Mouse (Mus musculus) midbrain, embryonic 10.5 days (tissue): Measurements from ENCODE around the gene Pdcd11. TPM values are rescaled to one million over a fixed set of nuclear protein-coding genes. Genes with fewer than 3 reads are reported as not detected.
A peak's percentile ranks its signal among the peaks of the same experiment; 100 is the strongest.

Experiments
- DNase-seq: peaks from one replicate; pipeline ENCODE4 v3.0.0-alpha.2; 2017; ENCODE audit warnings: low spot score
- H3K27ac ChIP-seq: fragments of 300-500 bp; sonication (generic); replicated peaks from 2 replicates; pipeline ENCODE4 v1.5.1; 2016; ENCODE audit warnings: mild to moderate bottlenecking
- H3K27me3 ChIP-seq: fragments of 300-500 bp; sonication (generic); 2 replicates; pipeline ENCODE4 v1.6.1; 2016; ENCODE audit warnings: low read depth, mild to moderate bottlenecking; ENCODE audit not compliant: poor library complexity, severe bottlenecking
- H3K36me3 ChIP-seq: fragments of 300-500 bp; sonication (generic); 2 replicates; pipeline ENCODE4 v1.6.1; 2016; ENCODE audit warnings: mild to moderate bottlenecking, moderate library complexity
- H3K4me1 ChIP-seq: fragments of 300-500 bp; sonication (generic); 2 replicates; pipeline ENCODE4 v1.6.1; 2016
- H3K4me3 ChIP-seq: fragments of 300-500 bp; sonication (generic); 2 replicates; pipeline ENCODE4 v1.5.1; 2016; ENCODE audit warnings: mild to moderate bottlenecking, moderate library complexity
- H3K9me3 ChIP-seq: fragments of 300-500 bp; sonication (generic); replicated peaks from 2 replicates; pipeline ENCODE4 v1.6.1; 2016; ENCODE audit warnings: mild to moderate bottlenecking
- WGBS: fragments of 180-500 bp; shearing (Covaris S2); methylation state at CpG from one replicate; pipeline ENCODE4 v1.1.7; 2016; 5-methylcytosine and 5-hydroxymethylcytosine counted together
- polyA plus RNA-seq: library from polyadenylated mRNA; unstranded; fragments of >200 nt; fragmentation: Nextera tagmentation; extraction: Ambion mirVana; gene quantifications from 2 replicates; pipeline ENCODE4 v1.2.1, GENCODE M21; 2016

Gene Pdcd11
- polyA plus RNA-seq, 1 experiment from 2014 or later = 12.4 TPM

DNA sequence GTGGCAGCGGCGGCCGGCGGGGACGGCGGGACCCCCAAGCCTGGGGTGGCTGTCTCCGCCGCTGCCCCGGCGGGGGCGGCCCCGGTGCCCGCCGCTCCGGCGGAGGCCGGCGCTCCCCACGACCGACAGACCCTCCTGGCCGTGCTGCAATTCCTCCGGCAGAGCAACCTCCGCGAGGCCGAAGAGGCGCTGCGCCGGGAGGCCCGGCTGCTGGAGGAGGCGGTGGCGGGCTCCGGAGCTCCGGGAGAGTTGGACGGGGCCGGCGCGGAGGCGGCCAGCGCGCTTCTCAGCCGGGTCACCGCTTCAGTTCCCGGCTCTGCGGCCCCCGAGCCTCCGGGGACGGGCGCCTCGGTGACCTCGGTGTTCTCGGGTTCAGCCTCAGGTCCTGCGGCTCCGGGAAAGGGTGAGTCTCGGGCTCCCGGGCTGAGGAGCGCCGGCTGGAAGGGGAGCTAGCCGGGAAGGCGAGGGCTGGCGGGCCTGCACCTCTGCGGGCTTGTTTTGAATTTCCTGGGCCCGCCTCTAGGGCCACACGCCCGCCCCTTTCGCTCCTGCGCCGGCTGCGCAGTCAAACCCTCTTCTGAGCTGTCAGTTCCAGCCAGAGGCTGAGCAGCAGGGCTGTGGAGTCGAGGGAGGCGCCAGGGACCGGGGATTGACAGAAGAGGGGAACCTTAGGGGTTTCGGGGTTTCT lies 22.5 kb upstream of the Pdcd11 start:
- H3K36me3 ChIP-seq = peaks cover 26% of the 10 kb centered on the region
- peak overlapping the region; percentile 94 for H3K27ac ChIP-seq
- no peaks in the 10 kb centered on the region for H3K9me3 ChIP-seq
- H3K4me3 ChIP-seq = peak overlapping the region; percentile 100
- H3K4me1 ChIP-seq = peaks cover 12% of the 10 kb centered on the region
- DNase-seq = peak; percentile 87
- no peaks in the 10 kb centered on the region for H3K27me3 ChIP-seq
- WGBS = under 1% methylated on average over 66 of the region's 72 CpGs

DNA sequence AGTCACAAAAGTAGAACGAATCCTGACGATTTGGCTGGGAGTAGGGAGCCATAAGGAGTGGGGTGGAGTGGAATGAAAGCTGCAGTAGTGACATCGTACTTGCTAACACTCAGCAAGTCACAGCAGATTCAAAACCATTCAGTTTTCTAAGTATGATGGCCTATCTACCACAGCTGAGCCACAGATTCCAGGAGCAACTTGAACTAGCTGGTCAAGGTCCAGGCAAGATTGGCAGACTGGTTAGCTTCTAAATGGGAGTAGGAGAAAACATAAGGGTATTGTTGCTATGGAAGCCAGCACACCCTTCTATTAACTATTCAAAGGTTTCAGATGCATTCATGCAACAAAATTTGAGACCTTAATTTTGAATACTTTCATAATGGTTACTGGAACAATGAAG lies 2.3 kb upstream of the Pdcd11 start:
- WGBS = 92% methylated on average over 3 of the region's 3 CpGs
- Histone ChIP-seq H3K4me1 (peaks cover 23% of the 10 kb centered on the region), H3K36me3 (peaks cover 56% of the 10 kb centered on the region), H3K4me3 (no peak overlapping the region), H3K9me3 (no peaks in the 10 kb centered on the region), H3K27ac (no peak overlapping the region), H3K27me3 (no peaks in the 10 kb centered on the region)
- no peak for DNase-seq

DNA sequence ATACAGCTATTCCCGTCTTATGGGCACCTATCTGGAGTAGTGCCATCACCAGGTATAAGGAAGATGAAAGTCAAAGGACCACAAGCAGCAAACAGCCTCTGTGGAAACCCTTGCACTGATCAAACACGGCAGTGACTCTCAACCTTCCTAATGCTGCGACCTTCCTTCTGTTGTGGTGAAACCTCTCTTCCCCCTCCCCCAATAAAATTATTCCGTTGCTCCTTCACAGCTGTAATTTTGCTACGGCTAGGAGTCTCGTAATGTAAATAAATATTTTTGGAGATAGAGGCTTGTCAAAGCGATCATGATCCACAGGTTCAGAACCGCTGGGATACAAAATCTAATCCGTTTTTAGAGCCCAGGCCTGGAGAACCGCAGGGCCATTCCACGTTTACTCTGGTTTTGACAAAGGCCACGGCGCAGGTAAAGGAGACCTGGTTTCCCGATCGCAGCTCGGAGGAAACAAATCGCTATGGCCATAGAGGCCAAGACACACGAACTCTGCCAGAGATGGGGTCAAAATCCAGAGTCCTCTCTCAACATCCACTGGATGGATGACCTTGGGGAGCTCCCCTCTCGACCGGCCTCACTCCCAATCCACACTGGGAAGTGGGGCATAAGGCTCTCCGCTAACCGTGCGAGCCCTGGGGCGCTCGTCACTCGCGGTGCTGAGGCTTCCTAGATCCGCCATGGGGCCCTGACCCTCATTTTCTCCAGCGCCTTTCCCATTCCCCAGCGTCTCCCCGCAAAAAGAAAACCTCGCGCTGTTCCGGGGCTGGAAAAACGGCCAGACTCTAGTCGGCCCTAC lies 646 bp upstream of the Pdcd11 start:
- Histone ChIP-seq H3K27me3 (no peaks in the 10 kb centered on the region), H3K4me1 (peaks cover 23% of the 10 kb centered on the region), H3K4me3 (peak overlapping the region; percentile 96), H3K9me3 (no peaks in the 10 kb centered on the region), H3K36me3 (peaks cover 56% of the 10 kb centered on the region), H3K27ac (peak overlapping the region; percentile 90)
- 4% methylated on average over 36 of the region's 36 CpGs for whole genome bisulfite sequencing
- DNase-seq = no peak

DNA sequence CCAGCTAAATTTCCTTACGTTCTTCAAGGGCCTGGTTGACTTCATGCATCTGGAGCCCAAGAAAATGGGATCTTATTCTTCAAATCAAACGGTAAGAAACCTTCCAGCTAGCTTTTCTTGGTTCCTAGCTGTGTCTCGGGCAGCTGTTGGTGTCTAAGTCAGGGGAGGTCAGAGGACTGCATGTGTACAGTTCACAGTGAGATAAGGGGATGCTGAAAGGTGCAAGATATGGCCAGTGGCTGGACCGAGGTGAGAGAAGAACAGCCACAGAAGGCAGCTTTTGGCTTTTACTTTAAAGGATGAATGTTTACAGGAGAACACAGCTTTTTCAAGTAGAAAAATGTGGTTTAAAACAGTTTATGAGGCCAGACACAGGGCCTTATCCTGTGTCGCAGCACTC lies 10.5 kb downstream of the Pdcd11 start:
- 96% methylated on average over 5 of the region's 5 CpGs for WGBS
- Histone ChIP-seq H3K9me3 (no peaks in the 10 kb centered on the region), H3K4me3 (no peak overlapping the region), H3K36me3 (peaks cover 100% of the 10 kb centered on the region), H3K27me3 (no peaks in the 10 kb centered on the region), H3K4me1 (no peaks in the 10 kb centered on the region), H3K27ac (no peak overlapping the region)
- no peak for DNase-seq

DNA sequence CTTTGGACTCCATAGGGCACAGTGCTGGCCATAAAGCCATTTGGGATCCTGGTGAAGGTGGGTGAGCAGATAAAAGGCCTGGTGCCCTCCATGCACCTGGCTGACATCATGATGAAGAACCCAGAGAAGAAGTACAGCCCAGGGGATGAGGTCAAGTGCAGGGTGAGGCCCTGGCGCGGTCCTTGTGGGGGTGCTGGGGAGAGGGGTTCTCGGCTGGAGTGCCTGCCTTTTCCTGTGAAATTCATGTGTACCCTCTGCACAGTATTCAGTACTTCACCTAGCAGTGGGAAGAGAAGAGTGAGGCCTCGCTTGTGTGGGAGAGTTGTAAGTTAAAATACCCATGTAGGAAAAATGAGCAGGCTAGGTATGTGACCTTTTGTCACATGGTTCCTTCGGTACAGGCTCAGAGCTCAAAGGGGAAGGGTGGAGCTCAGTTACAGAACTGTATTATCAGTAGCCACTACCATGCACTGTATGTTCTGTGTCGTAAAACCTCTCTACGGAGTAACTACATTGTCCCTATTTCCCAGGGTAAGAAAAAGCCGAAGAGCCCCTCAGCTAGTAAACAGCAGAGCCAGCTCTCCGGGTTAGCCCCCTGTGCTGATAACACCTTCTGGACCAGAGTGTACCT lies 14.2 kb downstream of the Pdcd11 start:
- H3K9me3 ChIP-seq = no peaks in the 10 kb centered on the region
- H3K27ac ChIP-seq = no peak overlapping the region
- 94% methylated on average over 9 of the region's 9 CpGs for WGBS
- H3K4me1 ChIP-seq = no peaks in the 10 kb centered on the region
- H3K27me3 ChIP-seq = no peaks in the 10 kb centered on the region
- no peak for DNase-seq
- H3K36me3 ChIP-seq = peaks cover 100% of the 10 kb centered on the region
- H3K4me3 ChIP-seq = no peak overlapping the region

DNA sequence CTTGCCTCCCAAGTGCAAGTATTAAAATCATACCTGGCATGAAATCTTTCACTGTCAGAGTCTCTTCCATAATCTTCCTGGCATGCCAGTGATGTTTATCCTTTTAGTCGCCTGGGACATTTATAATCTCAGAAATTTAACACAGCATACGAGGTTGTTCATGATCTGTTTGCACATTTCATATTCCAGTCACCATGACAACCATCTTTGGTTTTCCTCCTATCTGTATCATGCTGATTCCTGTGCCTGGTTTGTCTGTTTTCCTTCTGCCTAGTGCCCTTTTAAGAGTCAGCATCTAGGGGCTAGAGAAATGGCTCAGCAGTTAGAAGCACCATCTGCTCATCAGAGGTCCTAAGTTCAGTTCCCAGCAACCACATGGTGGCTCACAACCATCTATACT lies 28.1 kb downstream of the Pdcd11 start:
- Histone ChIP-seq H3K4me1 (no peaks in the 10 kb centered on the region), H3K27me3 (no peaks in the 10 kb centered on the region), H3K27ac (no peak overlapping the region), H3K9me3 (no peaks in the 10 kb centered on the region), H3K4me3 (no peak overlapping the region), H3K36me3 (peaks cover 89% of the 10 kb centered on the region)
- no peak for DNase-seq
- 92% methylated on average over 2 of the region's 2 CpGs for WGBS

DNA sequence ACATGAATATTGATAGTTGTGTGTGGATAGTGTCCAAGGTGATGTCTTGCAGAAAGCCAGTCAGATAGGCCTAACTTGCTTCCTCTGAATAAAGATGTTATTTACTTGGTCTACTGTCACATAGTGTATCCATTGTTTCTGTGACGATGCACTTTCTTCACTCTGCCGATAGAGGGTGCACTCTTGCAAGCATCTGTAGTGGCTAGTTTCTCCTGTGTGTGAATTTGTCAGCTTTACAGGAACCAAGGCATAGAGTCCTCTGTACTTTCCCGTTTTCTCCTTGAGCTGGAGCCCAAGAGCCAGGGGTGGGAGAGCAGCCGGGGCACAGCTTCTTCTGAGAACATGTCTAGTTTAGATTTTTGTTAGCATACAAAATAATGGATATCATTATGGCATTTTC lies 30.5 kb downstream of the Pdcd11 start:
- Histone ChIP-seq H3K27me3 (no peaks in the 10 kb centered on the region), H3K4me3 (no peak overlapping the region), H3K36me3 (peaks cover 89% of the 10 kb centered on the region), H3K9me3 (no peaks in the 10 kb centered on the region), H3K27ac (no peak overlapping the region), H3K4me1 (no peaks in the 10 kb centered on the region)
- 49% methylated on average over 4 of the region's 4 CpGs for WGBS
- DNase-seq = no peak

DNA sequence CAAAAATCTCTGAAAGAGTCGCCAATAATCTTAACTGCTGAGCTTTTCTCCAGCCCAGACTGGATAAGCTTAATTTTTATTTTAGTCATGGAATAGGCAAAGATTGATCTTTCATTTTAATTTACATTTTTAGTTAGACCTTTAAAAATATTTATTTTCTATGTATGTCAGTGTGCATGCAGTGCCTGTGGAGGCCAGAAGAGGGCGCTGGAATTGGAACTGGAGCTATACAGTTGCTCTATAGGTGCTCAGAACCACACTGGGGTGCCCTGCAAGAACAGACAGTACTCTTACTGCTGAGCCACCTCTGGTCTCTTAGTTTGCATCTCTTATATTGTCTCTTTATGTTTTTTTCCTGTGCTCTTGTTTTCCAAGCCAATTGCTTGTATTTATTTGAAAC lies 32.2 kb downstream of the Pdcd11 start:
- WGBS = 27% methylated on average over 2 of the region's 2 CpGs
- Histone ChIP-seq H3K27ac (no peak overlapping the region), H3K4me3 (no peak overlapping the region), H3K27me3 (no peaks in the 10 kb centered on the region), H3K36me3 (peaks cover 89% of the 10 kb centered on the region), H3K9me3 (no peaks in the 10 kb centered on the region), H3K4me1 (no peaks in the 10 kb centered on the region)
- DNase-seq = peak; percentile 47

DNA sequence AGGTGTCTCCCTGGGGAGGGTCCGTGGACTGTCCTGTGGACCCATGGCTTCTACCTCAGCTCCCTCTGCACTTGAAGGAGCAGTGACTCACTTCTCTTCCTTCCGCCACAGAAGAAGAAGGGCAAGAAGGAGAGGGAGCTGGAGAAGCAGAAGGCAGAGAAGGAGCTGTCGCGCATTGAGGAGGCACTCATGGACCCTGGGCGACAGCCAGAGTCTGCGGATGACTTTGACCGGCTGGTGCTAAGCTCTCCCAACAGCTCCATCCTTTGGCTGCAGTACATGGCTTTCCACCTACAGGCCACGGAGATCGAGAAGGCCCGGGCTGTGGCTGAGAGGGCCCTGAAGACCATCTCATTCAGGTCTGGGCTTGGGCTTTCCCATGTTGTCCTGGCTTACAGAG lies 37.6 kb downstream of the Pdcd11 start:
- Histone ChIP-seq H3K27me3 (no peaks in the 10 kb centered on the region), H3K4me3 (no peak overlapping the region), H3K9me3 (no peaks in the 10 kb centered on the region), H3K36me3 (peaks cover 98% of the 10 kb centered on the region), H3K27ac (no peak overlapping the region), H3K4me1 (no peaks in the 10 kb centered on the region)
- 96% methylated on average over 10 of the region's 10 CpGs for WGBS
- no peak for DNase-seq

DNA sequence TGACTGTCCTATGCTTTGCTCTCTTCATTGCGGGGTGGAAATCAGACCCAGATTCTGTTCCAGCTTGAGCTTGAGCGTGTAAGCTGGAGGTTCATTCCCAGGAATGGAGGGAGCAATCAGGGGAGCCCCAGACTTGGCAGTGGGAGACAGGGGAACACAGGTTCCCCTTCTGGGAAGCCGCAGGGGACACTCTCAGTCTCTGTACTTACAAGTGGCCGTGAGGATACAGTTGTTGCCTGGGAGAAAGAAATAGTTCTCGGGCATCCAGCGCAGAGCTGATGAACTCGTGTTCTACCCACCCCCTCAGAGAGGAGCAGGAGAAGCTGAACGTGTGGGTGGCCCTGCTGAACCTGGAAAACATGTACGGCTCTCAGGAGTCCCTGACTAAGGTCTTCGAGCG lies 38.3 kb downstream of the Pdcd11 start:
- Histone ChIP-seq H3K4me3 (no peak overlapping the region), H3K27ac (no peak overlapping the region), H3K36me3 (peaks cover 97% of the 10 kb centered on the region), H3K27me3 (no peaks in the 10 kb centered on the region), H3K9me3 (no peaks in the 10 kb centered on the region), H3K4me1 (no peaks in the 10 kb centered on the region)
- WGBS = 94% methylated on average over 11 of the region's 11 CpGs
- no peak for DNase-seq

DNA sequence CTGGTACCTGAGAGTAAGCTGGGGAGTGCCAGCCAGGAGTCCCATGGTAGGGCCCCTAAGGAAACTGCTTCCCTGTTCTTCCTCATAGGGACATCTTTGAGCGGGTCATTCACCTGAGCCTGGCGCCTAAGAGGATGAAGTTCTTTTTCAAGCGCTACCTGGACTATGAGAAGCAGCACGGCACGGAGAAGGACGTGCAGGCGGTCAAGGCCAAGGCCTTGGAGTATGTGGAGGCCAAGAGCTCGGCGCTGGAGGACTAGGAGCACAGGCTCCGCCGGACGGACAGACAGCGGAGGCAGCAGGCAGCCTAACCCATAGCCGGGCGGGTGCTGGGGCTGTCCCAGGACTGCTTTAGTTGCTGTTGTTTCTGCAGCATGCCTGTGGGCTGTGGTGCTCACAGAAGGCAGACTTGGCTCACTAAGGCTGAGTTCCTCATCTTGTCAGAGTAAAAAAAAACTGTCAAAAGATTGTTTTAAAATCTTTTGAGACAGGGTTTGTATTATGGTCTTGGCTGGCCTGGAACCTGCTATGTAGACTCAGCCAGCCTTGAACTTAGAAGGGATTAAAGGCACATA lies 40.1 kb downstream of the Pdcd11 start:
- Histone ChIP-seq H3K36me3 (peaks cover 79% of the 10 kb centered on the region), H3K9me3 (no peaks in the 10 kb centered on the region), H3K4me3 (no peak overlapping the region), H3K4me1 (no peaks in the 10 kb centered on the region), H3K27me3 (no peaks in the 10 kb centered on the region), H3K27ac (no peak overlapping the region)
- DNase-seq = no peak
- 94% methylated on average over 15 of the region's 15 CpGs for WGBS

DNA sequence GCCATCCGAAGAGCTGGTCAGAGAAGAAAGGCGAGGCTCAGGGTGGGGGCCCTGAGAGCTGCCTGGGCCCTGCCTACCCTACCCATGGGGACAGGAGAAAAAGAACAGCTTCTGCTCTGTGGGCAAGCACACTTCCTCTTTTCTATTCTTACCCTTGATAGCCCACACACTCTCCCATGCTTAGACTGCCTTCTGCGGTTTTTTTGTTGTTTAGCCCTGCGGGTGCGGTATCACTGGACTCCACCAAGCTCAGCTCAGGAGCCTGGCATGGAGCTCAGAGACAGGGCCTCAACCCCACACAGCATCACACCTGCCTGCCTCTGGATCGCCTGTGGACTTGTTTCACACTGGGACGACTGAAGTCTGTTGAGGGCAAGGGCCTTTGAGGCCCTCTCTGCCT lies 42.6 kb downstream of the Pdcd11 start:
- Histone ChIP-seq H3K27me3 (peaks cover 13% of the 10 kb centered on the region), H3K9me3 (no peaks in the 10 kb centered on the region), H3K27ac (no peak overlapping the region), H3K4me3 (no peak overlapping the region), H3K36me3 (peaks cover 54% of the 10 kb centered on the region), H3K4me1 (peaks cover 13% of the 10 kb centered on the region)
- DNase-seq = no peak
- whole genome bisulfite sequencing = 89% methylated on average over 7 of the region's 7 CpGs

DNA sequence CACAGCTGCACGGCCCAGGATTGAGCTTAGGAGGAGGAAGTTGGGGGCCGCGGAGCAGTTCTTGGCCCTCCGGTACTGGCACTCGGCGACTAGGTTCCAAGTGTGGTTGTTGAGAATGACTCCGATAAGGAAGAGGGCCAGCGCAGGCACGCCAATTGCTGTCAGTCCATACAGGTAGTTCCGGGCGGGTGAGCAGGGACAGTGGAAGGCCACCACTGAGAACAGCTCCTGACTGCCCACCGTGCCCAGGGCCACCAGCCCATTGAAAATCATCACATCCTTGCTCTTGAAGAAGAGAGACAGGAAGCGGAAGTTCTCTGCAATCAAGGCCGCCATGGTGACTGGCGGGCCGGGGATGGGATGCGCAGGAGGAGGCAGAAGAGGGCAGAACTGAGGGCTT lies 45.0 kb downstream of the Pdcd11 start:
- peaks cover 25% of the 10 kb centered on the region for H3K27me3 ChIP-seq
- no peak for DNase-seq
- no peaks in the 10 kb centered on the region for H3K9me3 ChIP-seq
- peaks cover 30% of the 10 kb centered on the region for H3K36me3 ChIP-seq
- peaks cover 17% of the 10 kb centered on the region for H3K4me1 ChIP-seq
- no peak overlapping the region for H3K4me3 ChIP-seq
- WGBS = 92% methylated on average over 17 of the region's 17 CpGs
- H3K27ac ChIP-seq = no peak overlapping the region
